Mouse (Mus musculus) bone marrow macrophage, adult 2 months (primary cell): Measurements from ENCODE around the gene Sbk1. TPM values are rescaled to one million over a fixed set of nuclear protein-coding genes. Genes with fewer than 3 reads are reported as not detected.
A peak's percentile ranks its signal among the peaks of the same experiment; 100 is the strongest.
"Not testable (repeated sequence)": the region's sequence is repeated elsewhere in the genome, so short reads cannot be mapped to it uniquely, and the experiment has no call there.

Experiments used
- H3K27ac ChIP-seq: 2 replicates; pipeline ENCODE4 v1.5.1; 2012; ENCODE audit warnings: low read depth, low read length; ENCODE audit not compliant: insufficient read depth
- H3K4me1 ChIP-seq: 2 replicates; pipeline ENCODE4 v1.6.1; 2012; ENCODE audit warnings: low read length; ENCODE audit not compliant: control insufficient read depth, insufficient read depth
- H3K4me3 ChIP-seq: 2 replicates; pipeline ENCODE4 v1.5.1; 2012; ENCODE audit warnings: mild to moderate bottlenecking, low read length, moderate library complexity; ENCODE audit not compliant: insufficient read depth
- CTCF ChIP-seq: IDR thresholded peaks from 2 replicates; pipeline ENCODE4 v1.5.1; 2012; ENCODE audit warnings: low read depth, mild to moderate bottlenecking, low read length, moderate library complexity
- POLR2A ChIP-seq: IDR thresholded peaks from 2 replicates; pipeline ENCODE4 v1.6.1; 2012; ENCODE audit warnings: mild to moderate bottlenecking, low read depth, low read length, borderline replicate concordance
- polyA plus RNA-seq: library from polyadenylated mRNA; stranded (reverse); fragments of >200 nt; gene quantifications from 2 replicates; pipeline ENCODE4 v1.2.4, GENCODE M21; 2012; ENCODE audit not compliant: missing spikeins, insufficient read depth, insufficient read length

Sbk1 gene
- polyA plus RNA-seq, 1 experiment: 6.3 TPM

- Histone ChIP-seq H3K27ac (no peak overlapping the region), H3K4me3 (no peak overlapping the region), H3K4me1 (no peaks in the 10 kb centered on the region)
- TF ChIP-seq CTCF (no peak), POLR2A (no peak)
Measured at GRCm38 (mm10) chr7:126297579-126298460, 25.4 kb downstream of the Sbk1 start.

DNA sequence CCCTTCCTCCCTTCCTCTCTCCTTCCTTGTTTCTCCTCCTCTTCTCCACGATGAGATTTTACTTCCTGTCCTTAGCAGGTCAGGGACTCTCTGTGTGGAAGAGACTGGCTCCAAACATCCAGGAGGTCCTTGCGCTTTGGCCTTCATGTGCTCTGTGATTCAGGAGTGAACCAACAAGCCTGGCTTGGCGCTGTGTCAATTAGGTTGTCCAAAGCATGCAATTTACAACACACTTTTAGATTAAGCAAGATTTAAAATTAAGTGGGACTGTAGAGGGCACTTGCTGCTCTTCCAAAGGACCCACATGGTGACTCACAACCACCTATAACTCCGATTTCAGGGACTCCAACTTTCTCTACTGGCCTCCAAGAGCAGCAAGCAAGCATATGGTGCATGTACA, 26.4 kb downstream of the Sbk1 start:
- Histone ChIP-seq H3K4me1 (no peaks in the 10 kb centered on the region), H3K27ac (no peak overlapping the region), H3K4me3 (no peak overlapping the region)
- no peak for TF ChIP-seq POLR2A
- TF ChIP-seq CTCF: no peak

- not testable (repeated sequence) for H3K4me1 ChIP-seq, H3K4me3 ChIP-seq, H3K27ac ChIP-seq
Measured at GRCm38 (mm10) chr7:126301831-126302230, 29.4 kb downstream of the Sbk1 start.

DNA sequence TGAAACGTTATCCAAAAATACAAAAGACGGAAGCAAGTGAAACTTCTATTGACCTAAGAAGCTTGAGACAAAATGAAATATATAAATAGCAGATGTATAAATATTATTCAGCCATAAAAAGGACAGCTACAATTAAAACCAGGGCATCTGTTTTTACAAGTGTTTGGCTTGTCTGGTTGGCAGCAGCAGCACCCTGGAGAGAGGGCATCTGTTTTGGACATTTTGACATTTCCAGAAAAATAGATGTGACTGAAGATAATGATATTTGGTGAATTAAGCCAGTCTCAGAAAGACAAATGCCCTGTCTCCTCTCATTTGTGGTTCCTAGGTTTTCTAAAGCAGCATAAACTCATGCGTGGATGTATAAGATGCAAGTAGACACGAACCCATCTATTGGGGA, 39.4 kb downstream of the Sbk1 start:
- Histone ChIP-seq H3K27ac (no peak overlapping the region), H3K4me3 (no peak overlapping the region), H3K4me1 (no peaks in the 10 kb centered on the region)
- TF ChIP-seq CTCF (no peak), POLR2A (no peak)

DNA sequence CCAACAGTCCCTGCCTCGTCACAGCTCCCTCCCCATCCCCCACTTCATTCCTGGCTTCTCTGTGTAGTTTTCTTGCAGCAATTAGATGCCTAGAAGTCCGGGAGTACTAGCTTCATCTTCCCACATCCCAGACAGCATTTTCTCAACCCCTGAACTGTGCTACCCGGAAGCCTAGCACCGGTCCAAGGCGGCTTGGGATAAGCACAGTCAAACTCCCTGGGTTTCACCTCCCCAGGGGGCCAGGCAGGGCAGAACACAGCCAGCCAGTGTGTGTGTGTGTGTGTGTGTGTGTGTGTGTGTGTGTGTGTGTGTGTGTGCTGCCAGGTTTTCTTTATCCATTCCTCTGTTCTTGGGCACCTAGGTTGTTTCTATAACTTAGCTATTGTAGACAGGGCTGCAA, 40.9 kb downstream of the Sbk1 start:
- no peak overlapping the region for H3K4me3 ChIP-seq
- TF ChIP-seq CTCF (no peak), POLR2A (no peak)
- no peaks in the 10 kb centered on the region for H3K4me1 ChIP-seq
- H3K27ac ChIP-seq: no peak overlapping the region

DNA sequence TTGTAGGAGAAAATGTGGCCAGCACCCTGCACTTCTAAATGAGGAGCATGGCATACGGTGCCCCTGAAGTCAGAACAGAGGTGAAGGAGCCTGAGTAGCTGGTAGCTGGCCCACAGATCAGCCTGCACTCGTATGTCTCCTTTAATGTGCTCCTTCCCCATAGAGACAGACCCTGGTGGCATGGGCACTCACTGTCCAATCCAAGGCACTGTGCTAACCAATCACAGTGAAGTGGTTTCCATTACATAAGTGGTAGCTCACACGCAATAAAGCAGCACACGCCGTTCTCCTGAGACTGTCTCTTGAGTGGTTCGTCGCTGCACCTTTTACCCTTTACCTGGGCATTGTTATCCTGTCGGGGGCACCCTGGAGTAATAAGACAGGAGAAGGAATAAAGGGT, 41.9 kb downstream of the Sbk1 start:
- TF ChIP-seq POLR2A: no peak
- TF ChIP-seq CTCF: no peak
- no peaks in the 10 kb centered on the region for H3K4me1 ChIP-seq
- no peak overlapping the region for H3K4me3 ChIP-seq
- H3K27ac ChIP-seq: no peak overlapping the region

DNA sequence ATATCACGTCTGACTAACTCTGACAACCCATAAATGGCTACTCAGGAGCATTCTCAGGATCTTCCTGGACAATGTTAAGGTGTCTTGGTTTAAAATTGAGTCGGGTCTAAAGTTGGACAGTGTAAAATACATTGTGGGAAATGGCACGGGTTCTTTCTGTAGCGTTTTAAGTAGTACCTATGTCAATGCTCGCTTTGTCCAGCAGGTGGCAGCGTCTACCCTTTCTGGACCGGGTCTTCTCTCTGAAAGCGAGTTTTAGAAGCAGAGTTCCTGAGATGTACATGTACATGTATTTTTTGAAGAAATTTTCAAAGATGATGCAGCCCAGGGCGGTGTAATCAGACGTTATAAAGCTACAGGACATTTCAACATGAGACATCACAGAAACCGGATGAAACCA, 51.3 kb downstream of the Sbk1 start:
- H3K27ac ChIP-seq: no peak overlapping the region
- TF ChIP-seq POLR2A: no peak
- TF ChIP-seq CTCF: peak; percentile 52; the same call in 1 of the 2 replicates
- no peaks in the 10 kb centered on the region for H3K4me1 ChIP-seq
- H3K4me3 ChIP-seq: no peak overlapping the region

DNA sequence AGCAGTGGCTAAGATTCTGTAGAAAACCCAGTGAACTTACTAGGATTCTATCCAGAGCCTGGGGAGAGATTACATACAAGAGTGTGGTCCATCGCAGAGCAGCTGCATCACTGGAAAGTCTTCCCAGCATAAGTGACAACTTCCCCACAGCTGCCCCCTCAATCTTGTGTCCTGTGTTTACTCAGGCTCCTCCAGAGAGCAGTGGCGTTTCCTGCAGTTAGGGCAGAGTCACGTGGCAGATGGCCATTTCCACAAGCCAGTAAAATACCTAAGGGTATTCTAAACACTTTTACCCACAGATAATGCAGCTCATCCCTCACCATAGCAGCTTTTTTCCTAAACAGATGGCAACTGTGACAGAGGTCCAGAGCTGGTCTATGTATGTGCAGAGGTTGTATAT, 52.4 kb downstream of the Sbk1 start:
- TF ChIP-seq POLR2A: no peak
- TF ChIP-seq CTCF: no peak
- H3K4me3 ChIP-seq: no peak overlapping the region
- no peaks in the 10 kb centered on the region for H3K4me1 ChIP-seq
- H3K27ac ChIP-seq: no peak overlapping the region

GRCm38 (mm10) chr7:126325576-126326273, 53.3 kb downstream of the Sbk1 start:
- not testable (repeated sequence) for H3K4me3 ChIP-seq, H3K4me1 ChIP-seq, H3K27ac ChIP-seq

GRCm38 (mm10) chr7:126328848-126329247, 56.4 kb downstream of the Sbk1 start:
- not testable (repeated sequence) for H3K4me3 ChIP-seq, H3K27ac ChIP-seq, H3K4me1 ChIP-seq

- no peak overlapping the region for H3K27ac ChIP-seq
- no peak overlapping the region for H3K4me3 ChIP-seq
- TF ChIP-seq CTCF (no peak), POLR2A (no peak)
- no peaks in the 10 kb centered on the region for H3K4me1 ChIP-seq
Measured at GRCm38 (mm10) chr7:126329907-126330645, 57.7 kb downstream of the Sbk1 start.
